Mouse (Mus musculus): ENCODE data around the gene Lama2. TPM values are rescaled to one million over a fixed set of nuclear protein-coding genes. Genes with fewer than 3 reads are reported as not detected.

Gene Lama2
- polyA plus RNA-seq, 1 experiment from 2014 or later: 6.6 TPM

- peak; percentile 4 for DNase-seq
- Histone ChIP-seq H3K9ac (replicated peaks; ENCODE audit: low read length) (no peak overlapping the region), H3K36me3 (ENCODE audit: control insufficient read depth, insufficient read depth, low read length) (no peaks in the 10 kb centered on the region), H3K27ac (replicated peaks; ENCODE audit: low read depth, low read length) (no peak overlapping the region), H3K27me3 (ENCODE audit: control insufficient read depth, insufficient read depth, low read length) (no peaks in the 10 kb centered on the region), H3K9me3 (ENCODE audit: control insufficient read depth, low read length) (no peaks in the 10 kb centered on the region), H3K4me3 (replicated peaks; ENCODE audit: low read depth, low read length) (no peak overlapping the region), H3K4me2 (ENCODE audit: low read length) (no peak overlapping the region), H3K4me1 (ENCODE audit: control insufficient read depth, insufficient read depth, low read length) (no peaks in the 10 kb centered on the region)
- no peak for ATAC-seq (ENCODE audit: low FRiP score, low TSS enrichment)
- WGBS: 42% methylated on average over 5 of the region's 5 CpGs
Observed at GRCm38 (mm10) chr10:27184185-27184584, 435.4 kb downstream of the Lama2 start.

GRCm38 (mm10) chr10:27174271-27174670 is 445.3 kb downstream of the Lama2 start:
- H3K4me3 ChIP-seq (replicated peaks; ENCODE audit: low read depth, low read length): no peak overlapping the region
- no peak overlapping the region for H3K27ac ChIP-seq (replicated peaks; ENCODE audit: low read depth, low read length)
- DNase-seq (no peak), ATAC-seq (ENCODE audit: low FRiP score, low TSS enrichment) (no peak)
- no peaks in the 10 kb centered on the region for H3K4me1 ChIP-seq (ENCODE audit: control insufficient read depth, insufficient read depth, low read length)
- WGBS: 69% methylated on average over 2 of the region's 2 CpGs
- H3K9me3 ChIP-seq (ENCODE audit: control insufficient read depth, low read length): no peaks in the 10 kb centered on the region
- no peak overlapping the region for H3K4me2 ChIP-seq (ENCODE audit: low read length)
- no peaks in the 10 kb centered on the region for H3K36me3 ChIP-seq (ENCODE audit: control insufficient read depth, insufficient read depth, low read length)
- no peaks in the 10 kb centered on the region for H3K27me3 ChIP-seq (ENCODE audit: control insufficient read depth, insufficient read depth, low read length)
- no peak overlapping the region for H3K9ac ChIP-seq (replicated peaks; ENCODE audit: low read length)

GRCm38 (mm10) chr10:27164738-27165137 is 454.8 kb downstream of the Lama2 start:
- ATAC-seq (ENCODE audit: low FRiP score, low TSS enrichment) (no peak), DNase-seq (peak; percentile 4)
- Histone ChIP-seq H3K4me3 (replicated peaks; ENCODE audit: low read depth, low read length) (no peak overlapping the region), H3K4me2 (ENCODE audit: low read length) (no peak overlapping the region), H3K36me3 (ENCODE audit: control insufficient read depth, insufficient read depth, low read length) (no peaks in the 10 kb centered on the region), H3K4me1 (ENCODE audit: control insufficient read depth, insufficient read depth, low read length) (no peaks in the 10 kb centered on the region), H3K27ac (replicated peaks; ENCODE audit: low read depth, low read length) (no peak overlapping the region), H3K9ac (replicated peaks; ENCODE audit: low read length) (no peak overlapping the region), H3K27me3 (ENCODE audit: control insufficient read depth, insufficient read depth, low read length) (no peaks in the 10 kb centered on the region), H3K9me3 (ENCODE audit: control insufficient read depth, low read length) (no peaks in the 10 kb centered on the region)
- WGBS: 73% methylated on average over 3 of the region's 3 CpGs

- Histone ChIP-seq H3K9me3 (ENCODE audit: control insufficient read depth, low read length) (no peaks in the 10 kb centered on the region), H3K4me2 (ENCODE audit: low read length) (no peak overlapping the region), H3K27me3 (ENCODE audit: control insufficient read depth, insufficient read depth, low read length) (no peaks in the 10 kb centered on the region), H3K36me3 (ENCODE audit: control insufficient read depth, insufficient read depth, low read length) (no peaks in the 10 kb centered on the region), H3K27ac (replicated peaks; ENCODE audit: low read depth, low read length) (no peak overlapping the region), H3K4me3 (replicated peaks; ENCODE audit: low read depth, low read length) (no peak overlapping the region), H3K4me1 (ENCODE audit: control insufficient read depth, insufficient read depth, low read length) (no peaks in the 10 kb centered on the region), H3K9ac (replicated peaks; ENCODE audit: low read length) (no peak overlapping the region)
- ATAC-seq (ENCODE audit: low FRiP score, low TSS enrichment): peak; percentile 46; the same call in 1 of the 2 replicates
- peak; percentile 32 for DNase-seq
- WGBS: 87% methylated on average over 2 of the region's 2 CpGs
Observed at GRCm38 (mm10) chr10:27162364-27162763, 457.2 kb downstream of the Lama2 start.

GRCm38 (mm10) chr10:27150220-27150619 is 469.3 kb downstream of the Lama2 start:
- WGBS: 94% methylated on average over 3 of the region's 3 CpGs

GRCm38 (mm10) chr10:27140422-27140821 is 479.1 kb downstream of the Lama2 start:
- Histone ChIP-seq H3K27me3 (ENCODE audit: control insufficient read depth, insufficient read depth, low read length) (no peaks in the 10 kb centered on the region), H3K4me3 (replicated peaks; ENCODE audit: low read depth, low read length) (no peak overlapping the region), H3K27ac (replicated peaks; ENCODE audit: low read depth, low read length) (no peak overlapping the region), H3K36me3 (ENCODE audit: control insufficient read depth, insufficient read depth, low read length) (no peaks in the 10 kb centered on the region), H3K9me3 (ENCODE audit: control insufficient read depth, low read length) (no peaks in the 10 kb centered on the region), H3K4me2 (ENCODE audit: low read length) (no peak overlapping the region), H3K9ac (replicated peaks; ENCODE audit: low read length) (no peak overlapping the region), H3K4me1 (ENCODE audit: control insufficient read depth, insufficient read depth, low read length) (no peaks in the 10 kb centered on the region)
- ATAC-seq (ENCODE audit: low FRiP score, low TSS enrichment) (no peak), DNase-seq (no peak)
- WGBS: 46% methylated on average over 3 of the region's 3 CpGs

More at GRCm38 (mm10) chr10:27150220-27150619, 469.3 kb downstream of the Lama2 start:
- no peak overlapping the region for H3K27ac ChIP-seq (replicated peaks; ENCODE audit: low read depth, low read length)
- DNase-seq (no peak), ATAC-seq (ENCODE audit: low FRiP score, low TSS enrichment) (no peak)
- H3K4me1 ChIP-seq (ENCODE audit: control insufficient read depth, insufficient read depth, low read length): no peaks in the 10 kb centered on the region
- H3K27me3 ChIP-seq (ENCODE audit: control insufficient read depth, insufficient read depth, low read length): no peaks in the 10 kb centered on the region
- no peaks in the 10 kb centered on the region for H3K9me3 ChIP-seq (ENCODE audit: control insufficient read depth, low read length)
- no peak overlapping the region for H3K4me2 ChIP-seq (ENCODE audit: low read length)
- H3K4me3 ChIP-seq (replicated peaks; ENCODE audit: low read depth, low read length): no peak overlapping the region
- no peaks in the 10 kb centered on the region for H3K36me3 ChIP-seq (ENCODE audit: control insufficient read depth, insufficient read depth, low read length)
- H3K9ac ChIP-seq (replicated peaks; ENCODE audit: low read length): no peak overlapping the region

GRCm38 (mm10) chr10:27135768-27136167 is 483.8 kb downstream of the Lama2 start:
- H3K27ac ChIP-seq (replicated peaks; ENCODE audit: low read depth, low read length): no peak overlapping the region
- H3K4me3 ChIP-seq (replicated peaks; ENCODE audit: low read depth, low read length): no peak overlapping the region
- ATAC-seq (ENCODE audit: low FRiP score, low TSS enrichment) (no peak), DNase-seq (no peak)
- H3K36me3 ChIP-seq (ENCODE audit: control insufficient read depth, insufficient read depth, low read length): no peaks in the 10 kb centered on the region
- WGBS: 96% methylated on average over 1 of the region's 1 CpGs
- no peak overlapping the region for H3K4me2 ChIP-seq (ENCODE audit: low read length)
- H3K27me3 ChIP-seq (ENCODE audit: control insufficient read depth, insufficient read depth, low read length): no peaks in the 10 kb centered on the region
- H3K4me1 ChIP-seq (ENCODE audit: control insufficient read depth, insufficient read depth, low read length): no peaks in the 10 kb centered on the region
- H3K9me3 ChIP-seq (ENCODE audit: control insufficient read depth, low read length): no peaks in the 10 kb centered on the region
- no peak overlapping the region for H3K9ac ChIP-seq (replicated peaks; ENCODE audit: low read length)

GRCm38 (mm10) chr10:27133135-27133534 is 486.4 kb downstream of the Lama2 start:
- DNase-seq (peak; percentile 89), ATAC-seq (ENCODE audit: low FRiP score, low TSS enrichment) (peak; percentile 82)
- no peaks in the 10 kb centered on the region for H3K27me3 ChIP-seq (ENCODE audit: control insufficient read depth, insufficient read depth, low read length)
- H3K9me3 ChIP-seq (ENCODE audit: control insufficient read depth, low read length): no peaks in the 10 kb centered on the region
- no peaks in the 10 kb centered on the region for H3K4me1 ChIP-seq (ENCODE audit: control insufficient read depth, insufficient read depth, low read length)
- no peaks in the 10 kb centered on the region for H3K36me3 ChIP-seq (ENCODE audit: control insufficient read depth, insufficient read depth, low read length)
- H3K4me3 ChIP-seq (replicated peaks; ENCODE audit: low read depth, low read length): no peak overlapping the region
- no peak overlapping the region for H3K4me2 ChIP-seq (ENCODE audit: low read length)
- H3K27ac ChIP-seq (replicated peaks; ENCODE audit: low read depth, low read length): no peak overlapping the region
- H3K9ac ChIP-seq (replicated peaks; ENCODE audit: low read length): no peak overlapping the region
- WGBS: 9% methylated on average over 1 of the region's 1 CpGs

GRCm38 (mm10) chr10:27127454-27127853 is 492.1 kb downstream of the Lama2 start:
- no peaks in the 10 kb centered on the region for H3K4me1 ChIP-seq (ENCODE audit: control insufficient read depth, insufficient read depth, low read length)
- WGBS: 78% methylated on average over 2 of the region's 2 CpGs
- no peak overlapping the region for H3K9ac ChIP-seq (replicated peaks; ENCODE audit: low read length)
- no peak overlapping the region for H3K27ac ChIP-seq (replicated peaks; ENCODE audit: low read depth, low read length)
- H3K27me3 ChIP-seq (ENCODE audit: control insufficient read depth, insufficient read depth, low read length): no peaks in the 10 kb centered on the region
- no peak overlapping the region for H3K4me2 ChIP-seq (ENCODE audit: low read length)
- H3K4me3 ChIP-seq (replicated peaks; ENCODE audit: low read depth, low read length): no peak overlapping the region
- no peaks in the 10 kb centered on the region for H3K36me3 ChIP-seq (ENCODE audit: control insufficient read depth, insufficient read depth, low read length)
- DNase-seq: no peak
- no peaks in the 10 kb centered on the region for H3K9me3 ChIP-seq (ENCODE audit: control insufficient read depth, low read length)
- ATAC-seq (ENCODE audit: low FRiP score, low TSS enrichment): no peak
